Mouse (Mus musculus): ENCODE measurements around the gene Serpinb9.
A peak's percentile ranks its signal among the peaks of the same experiment; 100 is the strongest.
"Not testable (repeated sequence)": the region's sequence is repeated elsewhere in the genome, so short reads cannot be mapped to it uniquely, and the experiment has no call there.

Serpinb9 gene

GRCm38 (mm10) chr13:33002950-33003349 is at the start of gene Serpinb9:
Serpinb9 (plus strand) TSS chr13:33003250.
- no peak for DNase-seq

GRCm38 (mm10) chr13:32956537-32956936 is 46.5 kb upstream of the Serpinb9 start:
- DNase-seq, result no peak

- DNase-seq, result no peak
These were observed 45.1 kb upstream of the Serpinb9 start for GRCm38 (mm10) chr13:32957917-32958316.

GRCm38 (mm10) chr13:32958521-32958920 is 44.5 kb upstream of the Serpinb9 start:
- DNase-seq, result not testable (repeated sequence)

GRCm38 (mm10) chr13:32963990-32964753 is 38.9 kb upstream of the Serpinb9 start:
- no peak for DNase-seq

- DNase-seq, result peak; percentile 43 to 55
These were observed 37.9 kb upstream of the Serpinb9 start, which contains the start of gene Serpinb6b for GRCm38 (mm10) chr13:32964989-32965811. Serpinb6b (plus strand) TSS chr13:32965209.

- DNase-seq, result no peak
These were observed 36.9 kb upstream of the Serpinb9 start for GRCm38 (mm10) chr13:32966116-32966515.

GRCm38 (mm10) chr13:32967233-32967632 is 35.8 kb upstream of the Serpinb9 start:
- DNase-seq, result no peak

- no peak for DNase-seq
These were observed 34.6 kb upstream of the Serpinb9 start for GRCm38 (mm10) chr13:32968353-32968984.

- no peak for DNase-seq
These were observed 33.9 kb upstream of the Serpinb9 start for GRCm38 (mm10) chr13:32968996-32969640.

- no peak for DNase-seq
These were observed 33.4 kb upstream of the Serpinb9 start for GRCm38 (mm10) chr13:32969641-32970040.

GRCm38 (mm10) chr13:32970776-32971175 is 32.3 kb upstream of the Serpinb9 start:
- DNase-seq, result no peak

GRCm38 (mm10) chr13:32974268-32974667 is 28.8 kb upstream of the Serpinb9 start:
- no peak for DNase-seq

- DNase-seq, result no peak
These were observed 28.1 kb upstream of the Serpinb9 start for GRCm38 (mm10) chr13:32974889-32975460.

- DNase-seq, result no peak
These were observed 27.3 kb upstream of the Serpinb9 start for GRCm38 (mm10) chr13:32975710-32976109.

GRCm38 (mm10) chr13:32982556-32983042 is 20.5 kb upstream of the Serpinb9 start:
- no peak for DNase-seq

- no peak for DNase-seq
These were observed 16.8 kb upstream of the Serpinb9 start for GRCm38 (mm10) chr13:32986256-32986655.

- peak; percentile 17 to 27 for DNase-seq
These were observed 9.7 kb upstream of the Serpinb9 start for GRCm38 (mm10) chr13:32993152-32993893.

GRCm38 (mm10) chr13:32993894-32994242 is 9.2 kb upstream of the Serpinb9 start:
- no peak for DNase-seq

GRCm38 (mm10) chr13:32995051-32995450 is 8.0 kb upstream of the Serpinb9 start:
- peak in 1 of 2 experiments; percentile 18 for DNase-seq

GRCm38 (mm10) chr13:33001341-33001740 is 1.7 kb upstream of the Serpinb9 start:
- no peak for DNase-seq
